Mouse (Mus musculus): ENCODE results near the gene Dcbld1.

- TF ChIP-seq GATA1 (IDR thresholded peaks at IDR 0.05; ENCODE audit: borderline replicate concordance, low read length) = no peak
- TF ChIP-seq FLI1 (IDR thresholded peaks at IDR 0.05; ENCODE audit: low read length) = no peak
These were observed 20.0 kb downstream of the Dcbld1 start for GRCm38 (mm10) chr10:52253426-52253825.

Measured in megakaryocyte, embryonic 14.5 days (primary cell).